Mouse (Mus musculus): Measurements from ENCODE around the gene Chka.

Chka gene

GRCm38 (mm10) chr19:3889096-3889495 is 37.5 kb downstream of the Chka start:
- in situ Hi-C loops (cut with MboI, MseI): no loop called here

GRCm38 (mm10) chr19:3890181-3890580 is 38.6 kb downstream of the Chka start:
- in situ Hi-C loops (cut with MboI, MseI): no loop called here

- in situ Hi-C loops (cut with MboI, MseI): no loop called here
Measured at GRCm38 (mm10) chr19:3893545-3894116, 42.1 kb downstream of the Chka start.

GRCm38 (mm10) chr19:3894294-3894693 is 42.7 kb downstream of the Chka start:
- in situ Hi-C loops (cut with MboI, MseI): no loop called here

GRCm38 (mm10) chr19:3895171-3895631 is 43.6 kb downstream of the Chka start:
- in situ Hi-C loops (cut with MboI, MseI): no loop called here

- in situ Hi-C loops (cut with MboI, MseI): no loop called here
Measured at GRCm38 (mm10) chr19:3896208-3896607, 44.6 kb downstream of the Chka start.

- in situ Hi-C loops (cut with MboI, MseI): no loop called here
Measured at GRCm38 (mm10) chr19:3897557-3897956, 46.0 kb downstream of the Chka start.

- in situ Hi-C loops (cut with MboI, MseI): no loop called here
Measured at GRCm38 (mm10) chr19:3898952-3899351, 47.4 kb downstream of the Chka start.

- in situ Hi-C loops (cut with MboI, MseI): no loop called here
Measured at GRCm38 (mm10) chr19:3899618-3900017, 48.0 kb downstream of the Chka start.

GRCm38 (mm10) chr19:3902966-3903365 is 51.4 kb downstream of the Chka start:
- in situ Hi-C loops (cut with MboI, MseI): no loop called here

- in situ Hi-C loops (cut with MboI, MseI): no loop called here
Measured at GRCm38 (mm10) chr19:3903648-3904362, 52.2 kb downstream of the Chka start.

- in situ Hi-C loops (cut with MboI, MseI): no loop called here
Measured at GRCm38 (mm10) chr19:3904363-3904675, 52.7 kb downstream of the Chka start.

- in situ Hi-C loops (cut with MboI, MseI): no loop called here
Measured at GRCm38 (mm10) chr19:3905261-3905969, 53.8 kb downstream of the Chka start.

GRCm38 (mm10) chr19:3906326-3906725 is 54.8 kb downstream of the Chka start:
- in situ Hi-C loops (cut with MboI, MseI): no loop called here

- in situ Hi-C loops (cut with MboI, MseI): no loop called here
Measured at GRCm38 (mm10) chr19:3906795-3907786, 55.5 kb downstream of the Chka start, which contains the start of gene Tcirg1. Tcirg1 (minus strand) TSS chr19:3907133.

- in situ Hi-C loops (cut with MboI, MseI): no loop called here
Measured at GRCm38 (mm10) chr19:3907876-3908660, 56.5 kb downstream of the Chka start.

- in situ Hi-C loops (cut with MboI, MseI): no loop called here
Measured at GRCm38 (mm10) chr19:3910206-3910605, 58.6 kb downstream of the Chka start.

- in situ Hi-C loops (cut with MboI, MseI): no loop called here
Measured at GRCm38 (mm10) chr19:3912337-3913204, 61.0 kb downstream of the Chka start, which contains the start of gene Ndufs8. Ndufs8 (minus strand) TSS chr19:3912774.

- in situ Hi-C loops (cut with MboI, MseI): no loop called here
Measured at GRCm38 (mm10) chr19:3913692-3914091, 62.1 kb downstream of the Chka start.

- in situ Hi-C loops (cut with MboI, MseI): no loop called here
Measured at GRCm38 (mm10) chr19:3914535-3914934, 63.0 kb downstream of the Chka start.

Data from T-helper 1 cell (primary cell).